Mouse (Mus musculus) MEL (cell line): ENCODE results near the gene Zfp281. TPM values are rescaled to one million over a fixed set of nuclear protein-coding genes. Genes with fewer than 3 reads are reported as not detected.

Source experiments
- DNase-seq: peaks from one replicate; pipeline ENCODE4 v3.0.0; 2011; ENCODE audit warnings: low read depth, low spot score
- H3K27ac ChIP-seq: 2 replicates; pipeline ENCODE4 v1.5.1; 2012; ENCODE audit warnings: low read depth, mild to moderate bottlenecking, control low read depth, low read length, moderate library complexity; ENCODE audit not compliant: control insufficient read depth
- H3K27me3 ChIP-seq, 2 experiments: fragments of 150-350 bp in 1 of 2; sonication (generic) in 1 of 2; 2 replicates each; pipeline ENCODE4 v1.6.1; 2012; ENCODE audit warnings: low read length in 2 of 2, mild to moderate bottlenecking in 2 of 2, improper control_type of control experiment in 1 of 2, moderate library complexity in 1 of 2; ENCODE audit not compliant: insufficient read depth in 2 of 2, control insufficient read depth in 1 of 2
- H3K36me3 ChIP-seq, 2 experiments: 2 replicates each; pipeline ENCODE4 v1.6.1; 2012 to 2014; ENCODE audit warnings: low read length in 2 of 2, improper control_type of control experiment in 1 of 2, inconsistent platforms in 1 of 2, mild to moderate bottlenecking in 1 of 2; ENCODE audit not compliant: insufficient read depth in 2 of 2, control insufficient read depth in 1 of 2
- H3K4me1 ChIP-seq, 2 experiments: fragments of 150-350 bp in 1 of 2; sonication (generic) in 1 of 2; 2 replicates each; pipeline ENCODE4 v1.6.1; 2012; ENCODE audit warnings: low read length in 2 of 2, improper control_type of control experiment in 1 of 2, mild to moderate bottlenecking in 1 of 2; ENCODE audit not compliant: insufficient read depth in 2 of 2, control insufficient read depth in 1 of 2
- H3K4me3 ChIP-seq, 2 experiments: fragments of 150-350 bp in 1 of 2; sonication (generic) in 1 of 2; 2 replicates each; pipeline ENCODE4 v1.5.1; 2012; ENCODE audit warnings: low read depth in 2 of 2, low read length in 2 of 2, mild to moderate bottlenecking in 2 of 2, moderate library complexity in 2 of 2, control low read depth in 1 of 2, improper control_type of control experiment in 1 of 2; ENCODE audit not compliant: control insufficient read depth in 1 of 2, insufficient read depth in 1 of 2
- H3K79me2 ChIP-seq: 2 replicates; pipeline ENCODE4 v1.6.1; 2012; ENCODE audit warnings: mild to moderate bottlenecking, low read length, moderate library complexity; ENCODE audit not compliant: control insufficient read depth, poor library complexity, insufficient read depth
- H3K9ac ChIP-seq: 2 replicates; pipeline ENCODE4 v1.6.1; 2012; ENCODE audit warnings: low read depth, mild to moderate bottlenecking, control low read depth, low read length, moderate library complexity; ENCODE audit not compliant: control insufficient read depth, poor library complexity, severe bottlenecking
- H3K9me3 ChIP-seq: fragments of 150-350 bp; sonication (generic); replicated peaks from 2 replicates; pipeline ENCODE4 v1.6.1; 2012; ENCODE audit warnings: mild to moderate bottlenecking, low read length, improper control_type of control experiment, moderate library complexity; ENCODE audit not compliant: insufficient read depth
- BHLHE40 ChIP-seq: IDR thresholded peaks from 2 replicates; pipeline ENCODE4 v1.6.1; 2012; ENCODE audit warnings: low read depth, mild to moderate bottlenecking, inconsistent platforms, low read length, improper control_type of control experiment, borderline replicate concordance
- CHD2 ChIP-seq: IDR thresholded peaks from 2 replicates; pipeline ENCODE4 v1.6.1; 2011; ENCODE audit warnings: low read length, improper control_type of control experiment
- E2F4 ChIP-seq: IDR thresholded peaks from 2 replicates; pipeline ENCODE4 v1.6.1; 2011; ENCODE audit warnings: low read depth, low read length, improper control_type of control experiment, borderline replicate concordance
- ELF1 ChIP-seq: IDR thresholded peaks from 2 replicates; pipeline ENCODE4 v1.6.1; 2014; ENCODE audit warnings: low read depth, mild to moderate bottlenecking, inconsistent platforms, low read length, improper control_type of control experiment, moderate library complexity
- EP300 ChIP-seq, 2 experiments: IDR thresholded peaks; 2 replicates each; pipeline ENCODE4 v1.6.1; 2011; ENCODE audit warnings: improper control_type of control experiment in 2 of 2, low read length in 2 of 2, low read depth in 1 of 2, mild to moderate bottlenecking in 1 of 2
- ETS1 ChIP-seq: IDR thresholded peaks from 2 replicates; pipeline ENCODE4 v1.6.1; 2012; ENCODE audit warnings: low read depth, mild to moderate bottlenecking, inconsistent platforms, low read length, improper control_type of control experiment, moderate library complexity
- GATA1 ChIP-seq: IDR thresholded peaks from 2 replicates; pipeline ENCODE4 v1.6.1; 2011; ENCODE audit warnings: low read depth, low read length, improper control_type of control experiment
- JUND ChIP-seq: IDR thresholded peaks from 2 replicates; pipeline ENCODE4 v1.6.1; 2011; ENCODE audit warnings: low read depth, mild to moderate bottlenecking, improper control_type of control experiment, low read length
- KAT2A ChIP-seq: conservative IDR thresholded peaks from 2 replicates; pipeline ENCODE4 v1.6.1; 2012; ENCODE audit warnings: low read depth, low read length, improper control_type of control experiment, inconsistent platforms
- MAZ ChIP-seq: IDR thresholded peaks from 2 replicates; pipeline ENCODE4 v1.6.1; 2012; ENCODE audit warnings: low read depth, mild to moderate bottlenecking, inconsistent platforms, low read length, improper control_type of control experiment
- MXI1 ChIP-seq: IDR thresholded peaks from 2 replicates; pipeline ENCODE4 v1.6.1; 2011; ENCODE audit warnings: mild to moderate bottlenecking, low read depth, low read length, improper control_type of control experiment
- MYB ChIP-seq: IDR thresholded peaks from 2 replicates; pipeline ENCODE4 v1.6.1; 2011; ENCODE audit warnings: mild to moderate bottlenecking, low read depth, low read length, improper control_type of control experiment
- NELFE ChIP-seq: IDR thresholded peaks from 2 replicates; pipeline ENCODE4 v1.6.1; 2011; ENCODE audit warnings: low read depth, low read length, improper control_type of control experiment
- NRF1 ChIP-seq: IDR thresholded peaks from 2 replicates; pipeline ENCODE4 v1.6.1; 2014; ENCODE audit warnings: low read depth, mild to moderate bottlenecking, inconsistent platforms, low read length, improper control_type of control experiment, moderate library complexity; ENCODE audit not compliant: poor library complexity, insufficient read depth, severe bottlenecking
- RAD21 ChIP-seq: IDR thresholded peaks from 2 replicates; pipeline ENCODE4 v1.6.1; 2011; ENCODE audit warnings: mild to moderate bottlenecking, low read depth, low read length, improper control_type of control experiment
- SIN3A ChIP-seq: IDR thresholded peaks from 2 replicates; pipeline ENCODE4 v1.6.1; 2012; ENCODE audit warnings: low read length, improper control_type of control experiment, inconsistent platforms
- SMC3 ChIP-seq: IDR thresholded peaks from 2 replicates; pipeline ENCODE4 v1.6.1; 2011; ENCODE audit warnings: low read depth, low read length, improper control_type of control experiment
- ZC3H11A ChIP-seq: IDR thresholded peaks from 2 replicates; pipeline ENCODE4 v1.6.1; 2012; ENCODE audit warnings: low read depth, mild to moderate bottlenecking, inconsistent platforms, low read length, improper control_type of control experiment
- ZKSCAN1 ChIP-seq: IDR thresholded peaks from 2 replicates; pipeline ENCODE4 v1.6.1; 2012; ENCODE audit warnings: low read depth, mild to moderate bottlenecking, inconsistent platforms, low read length, improper control_type of control experiment, moderate library complexity
- ZNF384 ChIP-seq: IDR thresholded peaks from 2 replicates; pipeline ENCODE4 v1.6.1; 2012; ENCODE audit warnings: low read depth, mild to moderate bottlenecking, inconsistent platforms, low read length, improper control_type of control experiment
- polyA plus RNA-seq, 2 experiments: library from polyadenylated mRNA; stranded (reverse) in 1 of 2; unstranded in 1 of 2; fragments of >175 nt in 1 of 2; fragments of >200 nt in 1 of 2; gene quantifications; 2 replicates each; pipeline versions ENCODE4 v1.2.1 to v1.2.4; 2012; ENCODE audit warnings: low replicate concordance in 2 of 2, low read depth in 1 of 2; ENCODE audit not compliant: insufficient read length in 2 of 2, insufficient read depth in 1 of 2, missing spikeins in 1 of 2
- total RNA-seq: library from RNA; depleted of rRNA; stranded (reverse); fragments of 300-350 nt; gene quantifications from 2 replicates; pipeline ENCODE4 v1.2.3, GENCODE M21; 2012

Gene Zfp281
- total and polyA plus RNA-seq, 3 experiments, result 10.5 to 12.4 TPM; not detected in 1

GRCm38 (mm10) chr1:136653526-136653925 lies 28.8 kb downstream of the Zfp281 start:
- H3K4me1 ChIP-seq, result peaks cover 0 to 18% of the 10 kb centered on the region in 2 experiments; a peak in 3 of 4 replicates
- peaks cover 0 to 21% of the 10 kb centered on the region in 2 experiments; a peak in 2 of 4 replicates for H3K36me3 ChIP-seq
- no peak overlapping the region for H3K4me3 ChIP-seq
- no peaks in the 10 kb centered on the region for H3K27me3 ChIP-seq
- no peak overlapping the region for H3K9ac ChIP-seq
- TF ChIP-seq EP300 (IDR thresholded peaks at IDR 0.05; ENCODE audit: low read depth in 1 of 2, low read length in 2 of 2), result no peak
- TF ChIP-seq ZNF384, result no peak
- TF ChIP-seq GATA1, result no peak
- TF ChIP-seq ZKSCAN1, result no peak
- no peak for TF ChIP-seq BHLHE40
- no peak for TF ChIP-seq NELFE
- TF ChIP-seq ZC3H11A, result no peak
- TF ChIP-seq MAZ, result no peak
- no peak for TF ChIP-seq NRF1
- TF ChIP-seq E2F4, result no peak
- no peak for TF ChIP-seq ELF1
- no peak overlapping the region for H3K27ac ChIP-seq
- DNase-seq, result no peak
- no peaks in the 10 kb centered on the region for H3K79me2 ChIP-seq
- H3K9me3 ChIP-seq, result no peaks in the 10 kb centered on the region

GRCm38 (mm10) chr1:136654385-136654784 lies 29.7 kb downstream of the Zfp281 start:
- H3K27ac ChIP-seq, result no peak overlapping the region
- peaks cover 0 to 18% of the 10 kb centered on the region in 2 experiments; a peak in 3 of 4 replicates for H3K4me1 ChIP-seq
- DNase-seq, result no peak
- no peaks in the 10 kb centered on the region for H3K9me3 ChIP-seq
- H3K4me3 ChIP-seq, result no peak overlapping the region
- H3K9ac ChIP-seq, result no peak overlapping the region
- no peaks in the 10 kb centered on the region for H3K79me2 ChIP-seq
- TF ChIP-seq MXI1 (no peak), ETS1 (no peak), KAT2A (no peak), MAZ (no peak), SIN3A (no peak), MYB (no peak), NELFE (no peak), ZKSCAN1 (no peak), SMC3 (no peak), JUND (no peak), BHLHE40 (no peak), ZC3H11A (no peak), RAD21 (no peak), EP300 (IDR thresholded peaks at IDR 0.05; ENCODE audit: low read depth in 1 of 2, low read length in 2 of 2) (no peak), CHD2 (no peak), GATA1 (no peak)
- H3K27me3 ChIP-seq, result no peaks in the 10 kb centered on the region
- H3K36me3 ChIP-seq, result peaks cover 0 to 21% of the 10 kb centered on the region in 2 experiments; a peak in 2 of 4 replicates
